Mouse (Mus musculus) lung, postnatal 14 days (tissue): ENCODE results near the gene Polr3gl.
"Not testable (repeated sequence)": the region's sequence is repeated elsewhere in the genome, so short reads cannot be mapped to it uniquely, and the experiment has no call there.

Source experiments
- DNase-seq: peaks from one replicate; pipeline ENCODE4 v3.0.0; 2021

Polr3gl gene

GRCm38 (mm10) chr3:96593790-96594560 lies at the start of gene Polr3gl:
Polr3gl (minus strand) TSS chr3:96594181.
- DNase-seq: peak; percentile 95

GRCm38 (mm10) chr3:96639219-96639618 lies 45.2 kb upstream of the Polr3gl start:
- DNase-seq: peak; percentile 79

- no peak for DNase-seq
Observed at GRCm38 (mm10) chr3:96636448-96636847, 42.5 kb upstream of the Polr3gl start.

GRCm38 (mm10) chr3:96635906-96636305 lies 41.9 kb upstream of the Polr3gl start:
- DNase-seq: no peak

- DNase-seq: peak; percentile 86
Observed at GRCm38 (mm10) chr3:96634928-96635879, 41.2 kb upstream of the Polr3gl start, which contains the start of the genes Pex11b and Gm42957. Pex11b (plus strand) TSS chr3:96635376. Gm42957 (plus strand) TSS chr3:96635474.

GRCm38 (mm10) chr3:96634015-96634414 lies 40.0 kb upstream of the Polr3gl start:
- DNase-seq: no peak

- DNase-seq: no peak
Observed at GRCm38 (mm10) chr3:96632058-96632457, 38.1 kb upstream of the Polr3gl start.

GRCm38 (mm10) chr3:96629729-96630600 lies 36.0 kb upstream of the Polr3gl start, which contains the start of gene Rbm8a:
Rbm8a (plus strand) TSS chr3:96629933.
- peak; percentile 97 for DNase-seq

- no peak for DNase-seq
Observed at GRCm38 (mm10) chr3:96623201-96623600, 29.2 kb upstream of the Polr3gl start.

- DNase-seq: no peak
Observed at GRCm38 (mm10) chr3:96617941-96618340, 24.0 kb upstream of the Polr3gl start.

GRCm38 (mm10) chr3:96606618-96607017 lies 12.6 kb upstream of the Polr3gl start:
- DNase-seq: no peak

GRCm38 (mm10) chr3:96606007-96606406 lies 12.0 kb upstream of the Polr3gl start:
- DNase-seq: not testable (repeated sequence)

- no peak for DNase-seq
Observed at GRCm38 (mm10) chr3:96603311-96603710, 9.3 kb upstream of the Polr3gl start.

- DNase-seq: no peak
Observed at GRCm38 (mm10) chr3:96602704-96603084, 8.7 kb upstream of the Polr3gl start.

- peak; percentile 49 for DNase-seq
Observed at GRCm38 (mm10) chr3:96601941-96602703, 8.1 kb upstream of the Polr3gl start.

- DNase-seq: peak; percentile 75
Observed at GRCm38 (mm10) chr3:96601251-96601787, 7.3 kb upstream of the Polr3gl start.

GRCm38 (mm10) chr3:96600639-96601250 lies 6.8 kb upstream of the Polr3gl start, which contains the start of gene Lix1l:
Lix1l (plus strand) TSS chr3:96601149.
- peak; percentile 91 for DNase-seq

GRCm38 (mm10) chr3:96599411-96599810 lies 5.4 kb upstream of the Polr3gl start:
- DNase-seq: no peak

- no peak for DNase-seq
Observed at GRCm38 (mm10) chr3:96599069-96599393, 5.0 kb upstream of the Polr3gl start.

- peak; percentile 63 for DNase-seq
Observed at GRCm38 (mm10) chr3:96598156-96599068, 4.4 kb upstream of the Polr3gl start.
